Mouse (Mus musculus) neural tube, embryonic 11.5 days (tissue): Measurements from ENCODE around the gene Stpg3. TPM values are rescaled to one million over a fixed set of nuclear protein-coding genes. Genes with fewer than 3 reads are reported as not detected.
A peak's percentile ranks its signal among the peaks of the same experiment; 100 is the strongest.

ENCODE experiments used
- ATAC-seq: fragments of 200-750 bp; cut with Nextera tagmentation; 2 replicates; pipeline ENCODE4 v1.8.0; 2017; ENCODE audit warnings: moderate number of reproducible peaks, mild to moderate bottlenecking, moderate TSS enrichment, moderate library complexity; ENCODE audit not compliant: insufficient read depth, low FRiP score, low TSS enrichment
- DNase-seq: peaks from one replicate; pipeline ENCODE4 v3.0.0-alpha.2; 2015; ENCODE audit warnings: low spot score
- H3K27ac ChIP-seq: fragments of 300-500 bp; sonication (generic); 2 replicates; pipeline ENCODE4 v1.5.1; 2014; ENCODE audit warnings: low read depth, mild to moderate bottlenecking, low read length
- H3K27me3 ChIP-seq: fragments of 300-500 bp; sonication (generic); 2 replicates; pipeline ENCODE4 v1.6.1; 2014; ENCODE audit warnings: mild to moderate bottlenecking, low read length, mixed read lengths; ENCODE audit not compliant: control insufficient read depth, insufficient read depth
- H3K36me3 ChIP-seq: fragments of 300-500 bp; sonication (generic); 2 replicates; pipeline ENCODE4 v1.6.1; 2014; ENCODE audit warnings: mild to moderate bottlenecking, low read length, moderate library complexity, mixed read lengths; ENCODE audit not compliant: control insufficient read depth, insufficient read depth
- H3K4me1 ChIP-seq: fragments of 300-500 bp; sonication (generic); 2 replicates; pipeline ENCODE4 v1.6.1; 2014; ENCODE audit warnings: low read length, mixed read lengths; ENCODE audit not compliant: control insufficient read depth, insufficient read depth
- H3K4me2 ChIP-seq: fragments of 300-500 bp; sonication (generic); 2 replicates; pipeline ENCODE4 v1.6.1; 2014; ENCODE audit warnings: low read depth, mild to moderate bottlenecking, moderate library complexity
- H3K4me3 ChIP-seq: fragments of 300-500 bp; sonication (generic); 2 replicates; pipeline ENCODE4 v1.5.1; 2014; ENCODE audit warnings: low read depth, low read length
- H3K9ac ChIP-seq: fragments of 300-500 bp; sonication (generic); 2 replicates; pipeline ENCODE4 v1.6.1; 2014; ENCODE audit warnings: mild to moderate bottlenecking, low read length
- H3K9me3 ChIP-seq: fragments of 300-500 bp; sonication (generic); 2 replicates; pipeline ENCODE4 v1.6.1; 2016; ENCODE audit warnings: low read length; ENCODE audit not compliant: control insufficient read depth
- WGBS: fragments of 180-500 bp; shearing (Covaris S2); extraction: QIAGEN DNeasy Blood & Tissue Kit; methylation state at CpG from one replicate; pipeline ENCODE4 v1.1.7; 2014; 5-methylcytosine and 5-hydroxymethylcytosine counted together
- polyA plus RNA-seq: library from polyadenylated mRNA; unstranded; fragments of >200 nt; fragmentation: Nextera tagmentation; extraction: Ambion mirVana; gene quantifications from 2 replicates; pipeline ENCODE4 v1.2.1, GENCODE M21; 2014

The Stpg3 gene
- polyA plus RNA-seq, 1 experiment from 2014 or later, result not detected

DNA sequence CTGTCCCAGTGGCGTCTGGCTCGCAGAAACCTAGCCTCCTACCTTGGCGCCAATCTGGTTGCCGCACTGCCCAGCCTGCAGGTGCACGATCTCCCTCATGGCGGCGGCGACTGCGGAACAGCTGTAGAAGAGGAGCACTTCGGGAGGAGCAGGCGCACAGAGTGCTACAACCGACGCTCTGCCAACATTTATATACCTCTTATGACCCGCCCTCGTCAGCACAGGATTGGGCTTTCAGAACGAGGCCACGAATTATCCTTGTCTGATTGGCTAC, 10.0 kb upstream of the Stpg3 start, which contains the start of gene Tubb4b:
Gene Tubb4b, minus strand, starts transcription at position 211 of the 274 bp plus-strand sequence.
- peak within 1 kb of the TSS; percentile 78 for H3K4me3 ChIP-seq
- H3K27me3 ChIP-seq, result no peaks in the 10 kb centered on the region
- peaks cover 11% of the 10 kb centered on the region for H3K4me1 ChIP-seq
- H3K9me3 ChIP-seq, result no peaks in the 10 kb centered on the region
- ATAC-seq, result no peak
- no peaks in the 10 kb centered on the region for H3K36me3 ChIP-seq
- peak within 1 kb of the TSS; percentile 76 for H3K9ac ChIP-seq
- H3K27ac ChIP-seq, result peak within 1 kb of the TSS; percentile 89
- 0% methylated on average over 17 of the region's 17 CpGs for WGBS
- peak within 1 kb of the TSS; percentile 79 for H3K4me2 ChIP-seq
- DNase-seq, result no peak

DNA sequence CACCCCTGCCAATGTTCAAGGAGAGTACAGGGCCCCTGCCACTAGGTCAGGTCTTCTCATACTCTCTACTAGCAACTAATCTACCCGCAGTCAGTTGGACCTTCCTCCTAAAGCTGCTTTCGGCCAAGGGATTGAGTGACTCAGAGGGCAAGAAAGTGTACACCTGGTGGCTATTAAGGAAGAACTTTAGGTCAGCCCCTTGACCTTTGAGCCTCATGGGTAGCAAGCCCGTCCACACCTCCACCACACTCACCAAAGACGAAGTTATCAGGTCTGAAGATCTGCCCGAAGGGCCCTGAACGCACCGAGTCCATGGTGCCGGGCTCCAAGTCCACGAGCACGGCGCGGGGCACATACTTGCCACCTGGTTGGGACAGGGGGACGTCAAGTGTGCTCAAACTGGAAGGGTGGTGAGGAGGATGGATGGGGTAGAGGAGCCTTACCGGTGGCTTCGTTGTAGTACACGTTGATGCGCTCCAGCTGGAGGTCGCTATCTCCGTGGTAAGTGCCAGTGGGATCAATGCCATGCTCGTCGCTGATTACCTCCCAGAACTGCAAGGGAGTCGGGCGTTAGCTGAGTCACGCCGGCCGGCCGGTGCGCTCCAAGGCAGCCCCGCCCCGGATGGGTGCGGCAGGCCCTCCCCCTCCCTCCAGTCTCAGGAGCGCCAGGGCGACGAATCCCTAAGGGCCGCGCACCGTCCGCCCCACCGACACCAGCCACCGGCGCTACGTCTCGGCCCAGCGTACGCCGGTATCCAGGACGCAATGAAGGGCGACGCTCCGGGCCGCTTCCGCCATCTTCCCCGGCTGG, 9.4 kb upstream of the Stpg3 start:
- no peaks in the 10 kb centered on the region for H3K9me3 ChIP-seq
- peaks cover 11% of the 10 kb centered on the region for H3K4me1 ChIP-seq
- H3K27ac ChIP-seq, result peak overlapping the region; percentile 78
- peak overlapping the region; percentile 76 for H3K9ac ChIP-seq
- ATAC-seq (peak; percentile 21), DNase-seq (no peak)
- no peaks in the 10 kb centered on the region for H3K36me3 ChIP-seq
- H3K4me3 ChIP-seq, result peak overlapping the region; percentile 78
- H3K27me3 ChIP-seq, result no peaks in the 10 kb centered on the region
- 5% methylated on average over 37 of the region's 53 CpGs for WGBS
- H3K4me2 ChIP-seq, result peak overlapping the region; percentile 79

DNA sequence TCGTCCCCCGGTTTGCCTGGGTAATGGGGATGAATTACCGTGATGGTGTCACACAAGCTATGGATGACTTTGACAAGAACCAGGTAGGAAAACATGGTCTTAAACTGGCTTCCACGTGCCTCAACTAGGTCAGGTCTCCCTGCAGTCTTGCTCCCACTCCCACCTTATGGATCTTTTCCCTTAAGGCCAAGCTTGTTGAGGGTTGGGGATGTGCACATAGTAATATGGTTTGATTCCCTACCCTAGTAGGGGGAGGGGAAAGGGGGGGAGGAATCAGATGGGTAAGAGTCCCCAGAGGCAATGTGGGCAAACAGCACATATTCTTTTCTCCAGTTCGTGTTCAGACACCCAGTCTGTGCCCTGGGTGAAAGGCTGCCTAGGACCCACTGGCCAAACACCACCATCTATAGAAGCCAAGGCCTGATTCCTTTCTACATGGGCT, 6.9 kb upstream of the Stpg3 start:
- ATAC-seq (no peak), DNase-seq (no peak)
- 73% methylated on average over 5 of the region's 5 CpGs for WGBS

DNA sequence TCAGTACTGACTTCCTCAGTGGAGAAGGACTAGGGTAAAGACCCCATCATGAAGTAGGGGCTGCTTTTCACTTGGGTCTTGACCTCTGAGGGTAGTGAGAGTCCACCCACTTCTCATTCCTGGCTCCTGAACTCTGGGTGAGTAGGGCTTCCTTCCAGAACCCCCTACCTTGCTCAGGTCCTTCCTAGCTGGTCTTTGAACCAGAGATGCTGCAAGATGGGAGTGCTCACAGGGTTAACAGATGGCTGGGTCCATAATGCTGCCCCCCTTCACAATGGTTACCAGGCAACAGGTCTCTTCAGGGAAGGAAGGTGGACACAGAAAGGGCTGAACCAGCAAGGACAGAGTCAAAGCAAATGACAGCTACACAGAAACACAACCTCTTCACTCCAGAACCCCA, 4.0 kb upstream of the Stpg3 start, which contains the start of gene Fam166a:
Gene Fam166a, plus strand, starts transcription at position 301 of the 400 bp plus-strand sequence.
- Histone ChIP-seq H3K4me2 (no peak within 1 kb of the TSS), H3K36me3 (no peaks in the 10 kb centered on the region), H3K4me3 (no peak within 1 kb of the TSS), H3K27ac (no peak within 1 kb of the TSS), H3K9ac (no peak within 1 kb of the TSS), H3K9me3 (no peaks in the 10 kb centered on the region), H3K4me1 (peaks cover 3% of the 10 kb centered on the region; the same call in 1 of the 2 replicates), H3K27me3 (no peaks in the 10 kb centered on the region)
- no peak for DNase-seq
- ATAC-seq, result no peak

More for the DNA sequence above, 6.9 kb upstream of the Stpg3 start:
- no peak overlapping the region for H3K27ac ChIP-seq
- no peaks in the 10 kb centered on the region for H3K27me3 ChIP-seq
- H3K4me3 ChIP-seq, result no peak overlapping the region
- H3K9me3 ChIP-seq, result no peaks in the 10 kb centered on the region
- no peak overlapping the region for H3K4me2 ChIP-seq
- no peaks in the 10 kb centered on the region for H3K36me3 ChIP-seq
- H3K9ac ChIP-seq, result no peak overlapping the region
- peaks cover 11% of the 10 kb centered on the region for H3K4me1 ChIP-seq

DNA sequence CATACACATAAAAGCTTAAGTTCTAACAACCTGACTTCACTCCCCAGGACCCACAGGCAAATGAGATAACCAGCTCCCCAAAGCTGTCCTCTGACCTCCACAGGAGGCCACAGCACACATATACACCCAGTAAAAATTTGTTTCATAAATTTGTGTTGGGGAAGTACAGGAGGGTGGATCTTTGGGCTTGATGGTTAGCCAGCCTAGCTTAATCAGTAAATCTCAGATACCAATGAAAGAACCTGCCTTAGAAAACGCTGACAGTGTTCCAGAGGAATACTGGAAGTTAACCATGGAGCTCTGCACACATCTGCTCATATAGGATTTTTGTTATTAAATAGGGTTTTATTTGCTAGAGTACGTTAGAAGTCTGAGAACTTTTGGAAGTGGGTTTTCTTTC, 3.2 kb upstream of the Stpg3 start:
- Histone ChIP-seq H3K4me1 (no peaks in the 10 kb centered on the region), H3K9me3 (no peaks in the 10 kb centered on the region), H3K9ac (no peak overlapping the region), H3K27ac (no peak overlapping the region), H3K27me3 (no peaks in the 10 kb centered on the region), H3K4me2 (no peak overlapping the region), H3K36me3 (no peaks in the 10 kb centered on the region), H3K4me3 (no peak overlapping the region)
- DNase-seq (no peak), ATAC-seq (no peak)
- WGBS, result 60% methylated on average over 2 of the region's 2 CpGs

DNA sequence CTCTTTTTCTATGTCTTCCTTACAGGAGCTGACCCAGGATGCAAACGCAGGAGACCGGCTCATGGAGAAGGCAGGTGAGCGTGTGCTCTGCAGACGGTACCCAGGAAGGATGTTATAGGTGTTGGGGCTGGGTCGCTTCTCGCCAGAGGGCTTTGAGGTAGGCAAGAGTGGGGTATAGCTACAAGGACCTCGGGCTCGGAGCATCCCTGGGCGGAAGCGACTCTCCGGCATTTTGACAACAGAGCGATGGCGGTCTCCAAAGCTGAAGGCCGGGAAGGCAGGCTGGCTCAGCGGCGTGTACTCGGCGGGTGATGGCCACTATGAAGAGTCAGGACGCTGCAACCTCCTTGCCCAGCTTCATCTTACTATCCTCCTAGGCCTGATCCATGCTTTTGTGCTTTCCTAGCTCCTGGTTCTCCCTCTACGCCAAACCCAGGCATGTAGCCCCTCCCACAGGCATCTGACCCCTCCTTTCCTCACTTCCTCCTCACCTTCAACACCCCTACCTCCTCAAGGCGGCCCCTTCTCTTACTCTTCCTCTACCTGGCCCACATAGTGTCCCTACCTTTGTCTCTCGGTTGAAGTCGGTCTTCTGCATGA, 1.1 kb downstream of the Stpg3 start:
- Histone ChIP-seq H3K36me3 (no peaks in the 10 kb centered on the region), H3K9ac (no peak overlapping the region), H3K27ac (no peak overlapping the region), H3K27me3 (no peaks in the 10 kb centered on the region), H3K4me3 (no peak overlapping the region), H3K9me3 (no peaks in the 10 kb centered on the region), H3K4me2 (no peak overlapping the region), H3K4me1 (peaks cover 10% of the 10 kb centered on the region)
- 64% methylated on average over 23 of the region's 23 CpGs for WGBS
- DNase-seq (no peak), ATAC-seq (no peak)

DNA sequence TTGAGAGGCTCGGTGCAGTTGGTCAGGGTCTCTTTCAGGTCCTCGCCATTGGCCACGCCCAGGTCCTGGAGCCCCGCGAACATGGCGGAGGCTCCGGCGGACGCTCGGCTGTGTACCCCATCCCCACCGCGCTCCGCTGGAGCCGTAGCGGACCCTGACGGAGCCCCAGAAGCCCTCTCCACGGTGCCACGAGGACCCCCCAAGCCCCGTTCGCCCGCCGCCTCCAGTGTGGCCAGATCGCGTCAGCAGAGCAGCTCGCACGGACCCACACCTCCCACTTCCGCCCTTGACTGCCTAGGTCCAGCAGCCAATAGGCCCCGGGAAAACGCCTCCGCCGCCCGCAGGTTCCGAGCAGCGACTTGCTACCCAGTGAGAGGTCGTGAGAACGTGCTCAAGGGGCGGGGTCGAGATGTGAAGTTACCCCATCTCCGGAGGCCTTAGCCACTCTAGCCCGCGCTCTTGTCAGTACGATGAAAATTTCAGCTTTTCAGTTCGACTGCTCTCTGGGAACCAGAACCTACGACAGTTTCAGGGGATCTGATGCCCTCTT, 3.2 kb downstream of the Stpg3 start, which contains the start of gene Nelfb:
Gene Nelfb, minus strand, starts transcription at position 369 of the 550 bp plus-strand sequence.
- Histone ChIP-seq H3K4me2 (peak within 1 kb of the TSS; percentile 91), H3K27ac (peak within 1 kb of the TSS; percentile 78), H3K4me3 (peak within 1 kb of the TSS; percentile 87), H3K9me3 (no peaks in the 10 kb centered on the region), H3K27me3 (no peaks in the 10 kb centered on the region), H3K36me3 (no peaks in the 10 kb centered on the region), H3K4me1 (peaks cover 10% of the 10 kb centered on the region), H3K9ac (peak within 1 kb of the TSS; percentile 92)
- WGBS, result under 1% methylated on average over 44 of the region's 44 CpGs
- ATAC-seq, result peak; percentile 93
- peak; percentile 91 for DNase-seq

DNA sequence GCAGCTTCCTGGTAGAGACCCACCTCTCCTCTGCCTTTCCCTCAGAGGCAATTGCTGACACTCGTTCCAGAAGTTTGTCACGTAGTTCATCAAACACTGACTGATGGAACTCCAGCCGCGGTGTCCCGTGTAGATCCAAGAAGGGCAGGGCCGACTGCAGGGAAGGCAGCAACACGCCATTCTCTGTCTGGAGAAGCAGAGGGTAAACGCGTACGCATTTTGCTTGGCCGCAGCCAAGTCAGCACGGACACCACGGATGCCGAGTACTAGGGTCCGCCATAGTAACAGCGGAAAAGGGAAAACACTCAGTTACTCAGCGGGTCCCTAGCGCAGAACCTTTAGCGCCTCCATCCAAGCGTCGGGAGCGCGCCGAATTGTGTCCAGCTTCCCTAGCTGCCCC, 3.8 kb downstream of the Stpg3 start:
- Histone ChIP-seq H3K36me3 (peaks cover 5% of the 10 kb centered on the region), H3K9ac (peak overlapping the region; percentile 92), H3K4me3 (peak overlapping the region; percentile 87), H3K4me2 (peak overlapping the region; percentile 91), H3K27me3 (no peaks in the 10 kb centered on the region), H3K4me1 (peaks cover 10% of the 10 kb centered on the region), H3K27ac (peak overlapping the region; percentile 78), H3K9me3 (no peaks in the 10 kb centered on the region)
- ATAC-seq (no peak), DNase-seq (no peak)
- under 1% methylated on average over 24 of the region's 24 CpGs for WGBS
